Mouse (Mus musculus): ENCODE measurements at regions not wholly inside any gene's neighbourhood (a gene's known extent, or its start where the extent isn't known, plus 50 kb on each side); places are given as distances from the start of the nearest gene placed in this dataset.

DNA sequence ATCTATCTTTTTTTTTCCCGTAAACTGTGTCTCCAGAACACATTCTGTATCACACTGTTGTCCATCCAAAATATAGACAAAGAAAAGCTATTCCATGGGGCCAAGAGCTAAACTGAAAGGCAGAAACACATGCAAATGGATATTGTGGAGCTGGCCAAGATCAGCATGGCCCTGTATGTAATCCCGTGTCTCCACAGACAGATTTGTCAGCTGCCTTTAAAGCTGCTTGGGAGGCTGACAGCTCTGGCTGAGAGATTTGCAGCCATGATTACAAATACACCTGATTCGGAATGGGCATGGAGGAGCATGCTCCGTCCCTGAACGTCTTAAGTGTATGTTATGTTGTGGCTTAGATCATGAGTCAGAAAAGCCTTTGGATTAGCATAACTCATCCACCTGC, 292.7 kb upstream of the Zic4 start:
- Histone ChIP-seq H3K27me3 (replicated peaks; ENCODE audit: control insufficient read depth, insufficient read depth, low read length) (no peaks in the 10 kb centered on the region), H3K4me3 (ENCODE audit: low read length) (no peak overlapping the region), H3K27ac (ENCODE audit: low read depth, low read length) (no peak overlapping the region), H3K4me2 (ENCODE audit: low read length) (no peak overlapping the region), H3K36me3 (ENCODE audit: control insufficient read depth, insufficient read depth, low read length) (no peaks in the 10 kb centered on the region), H3K9ac (ENCODE audit: low read depth, low read length) (no peak overlapping the region), H3K9me3 (ENCODE audit: control insufficient read depth, low read length) (no peaks in the 10 kb centered on the region), H3K4me1 (ENCODE audit: control insufficient read depth, insufficient read depth, low read depth, low read length) (no peaks in the 10 kb centered on the region)
- ATAC-seq: peak; percentile 24; the same call in 1 of the 2 replicates
- 64% methylated on average over 5 of the region's 5 CpGs for WGBS

DNA sequence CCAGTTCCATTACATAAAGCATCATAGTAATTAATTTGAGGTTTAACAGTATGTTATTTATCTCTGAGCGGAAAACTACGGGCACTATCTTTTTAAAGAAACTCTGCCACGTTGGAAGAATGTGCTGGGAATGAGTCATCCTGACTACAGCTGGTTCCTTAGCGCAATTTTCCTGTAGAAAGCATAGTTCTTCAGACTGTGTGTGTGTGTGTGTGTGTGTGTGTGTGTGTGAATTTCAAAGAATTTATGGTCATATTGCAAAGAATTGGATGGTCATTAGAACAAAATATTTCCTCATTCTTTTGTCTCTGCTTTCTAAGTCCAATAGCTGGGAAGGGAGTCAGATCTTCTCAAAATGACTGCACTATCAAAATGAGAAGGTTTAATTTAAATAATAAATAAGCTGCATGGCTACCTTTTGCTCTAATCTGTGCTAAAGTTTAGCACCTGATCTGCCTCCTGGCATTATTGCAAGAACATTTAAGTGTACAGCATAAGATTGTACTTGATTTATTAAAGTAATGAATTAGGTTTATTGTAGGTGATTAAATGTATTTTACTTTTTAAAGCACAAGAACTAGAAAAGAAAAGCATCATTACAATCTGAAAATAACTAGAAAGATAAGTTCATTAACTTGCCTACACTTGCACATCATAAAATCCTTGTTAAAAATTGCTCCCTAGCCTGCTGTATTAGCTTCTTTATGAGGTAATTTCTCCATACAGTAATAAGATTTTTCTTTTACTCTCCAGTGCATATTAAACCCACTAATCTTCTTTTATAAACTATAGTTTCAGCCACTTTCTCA, 288.6 kb upstream of the Zic4 start:
- no peak for ATAC-seq
- Histone ChIP-seq H3K27ac (ENCODE audit: low read depth, low read length) (no peak overlapping the region), H3K9ac (ENCODE audit: low read depth, low read length) (no peak overlapping the region), H3K9me3 (ENCODE audit: control insufficient read depth, low read length) (no peaks in the 10 kb centered on the region), H3K4me1 (ENCODE audit: control insufficient read depth, insufficient read depth, low read depth, low read length) (no peaks in the 10 kb centered on the region), H3K4me3 (ENCODE audit: low read length) (no peak overlapping the region), H3K27me3 (replicated peaks; ENCODE audit: control insufficient read depth, insufficient read depth, low read length) (no peaks in the 10 kb centered on the region), H3K36me3 (ENCODE audit: control insufficient read depth, insufficient read depth, low read length) (no peaks in the 10 kb centered on the region), H3K4me2 (ENCODE audit: low read length) (no peak overlapping the region)
- 72% methylated on average over 4 of the region's 4 CpGs for WGBS

DNA sequence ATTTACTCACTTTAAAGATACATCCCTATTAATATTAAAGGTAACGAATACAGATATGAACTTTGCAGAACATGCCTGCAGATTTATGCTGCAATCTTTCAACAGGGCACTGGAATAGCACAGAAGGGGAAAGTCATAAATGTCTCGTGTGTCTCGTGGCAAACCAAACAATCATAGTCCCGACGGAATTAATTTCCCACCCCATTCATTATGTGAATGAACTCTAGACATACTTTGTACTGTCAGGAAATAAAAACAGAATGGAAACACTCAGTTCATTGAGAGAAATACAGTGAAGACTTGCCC, 288.1 kb upstream of the Zic4 start:
- 42% methylated on average over 5 of the region's 5 CpGs for WGBS
- Histone ChIP-seq H3K9me3 (ENCODE audit: control insufficient read depth, low read length) (no peaks in the 10 kb centered on the region), H3K4me1 (ENCODE audit: control insufficient read depth, insufficient read depth, low read depth, low read length) (no peaks in the 10 kb centered on the region), H3K4me2 (ENCODE audit: low read length) (no peak overlapping the region), H3K36me3 (ENCODE audit: control insufficient read depth, insufficient read depth, low read length) (no peaks in the 10 kb centered on the region), H3K9ac (ENCODE audit: low read depth, low read length) (no peak overlapping the region), H3K27me3 (replicated peaks; ENCODE audit: control insufficient read depth, insufficient read depth, low read length) (no peaks in the 10 kb centered on the region), H3K27ac (ENCODE audit: low read depth, low read length) (no peak overlapping the region), H3K4me3 (ENCODE audit: low read length) (no peak overlapping the region)
- ATAC-seq: no peak

- H3K4me1 ChIP-seq (ENCODE audit: control insufficient read depth, insufficient read depth, low read depth, low read length): no peaks in the 10 kb centered on the region
- H3K27me3 ChIP-seq (replicated peaks; ENCODE audit: control insufficient read depth, insufficient read depth, low read length): no peaks in the 10 kb centered on the region
- no peaks in the 10 kb centered on the region for H3K9me3 ChIP-seq (ENCODE audit: control insufficient read depth, low read length)
- H3K27ac ChIP-seq (ENCODE audit: low read depth, low read length): no peak overlapping the region
- no peak overlapping the region for H3K4me3 ChIP-seq (ENCODE audit: low read length)
- H3K4me2 ChIP-seq (ENCODE audit: low read length): no peak overlapping the region
- ATAC-seq: no peak
- no peaks in the 10 kb centered on the region for H3K36me3 ChIP-seq (ENCODE audit: control insufficient read depth, insufficient read depth, low read length)
- 29% methylated on average over 1 of the region's 1 CpGs for WGBS
- H3K9ac ChIP-seq (ENCODE audit: low read depth, low read length): no peak overlapping the region
Observed at GRCm38 (mm10) chr9:91077490-91077889, 284.7 kb upstream of the Zic4 start.

DNA sequence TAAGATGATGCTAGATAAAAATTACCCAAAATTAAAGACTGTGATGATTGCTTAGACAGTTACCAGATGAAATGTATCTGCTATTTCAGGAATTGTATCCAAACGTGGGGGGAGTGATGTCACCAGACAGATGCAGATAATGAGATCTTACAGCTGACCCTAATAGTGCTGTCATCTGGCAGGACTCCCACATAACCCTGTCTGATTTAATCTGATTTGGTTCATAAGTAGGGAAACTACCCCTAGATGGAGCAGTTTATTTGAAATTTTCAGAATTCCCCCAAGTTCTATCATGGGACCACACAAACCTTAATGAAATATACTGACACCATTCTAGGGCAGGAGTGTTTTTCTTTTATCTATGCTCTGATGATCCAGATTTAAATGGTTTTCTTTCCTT, 278.4 kb upstream of the Zic4 start:
- WGBS: 38% methylated on average over 1 of the region's 1 CpGs
- no peaks in the 10 kb centered on the region for H3K36me3 ChIP-seq (ENCODE audit: control insufficient read depth, insufficient read depth, low read length)
- no peak for ATAC-seq

DNA sequence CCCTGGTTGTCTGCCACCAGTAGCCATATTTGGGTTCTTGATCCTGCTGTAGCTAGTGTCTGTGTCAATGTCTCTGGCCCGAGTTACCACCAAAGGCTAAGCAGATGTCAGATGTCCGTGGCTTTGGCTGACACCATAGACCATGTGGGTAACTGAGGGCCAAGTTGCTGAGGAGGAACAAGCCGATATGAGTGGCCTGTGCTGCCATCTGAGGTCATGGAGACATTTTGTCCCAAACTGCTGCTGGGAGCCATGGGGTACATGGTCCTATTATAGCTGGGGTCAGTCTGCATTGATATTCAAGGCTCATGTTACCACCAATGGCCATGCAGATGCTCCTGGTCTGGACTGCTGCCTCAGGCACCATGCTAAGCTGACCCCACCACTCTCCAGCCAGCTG, 276.3 kb upstream of the Zic4 start:
- H3K9me3 ChIP-seq (ENCODE audit: control insufficient read depth, low read length): no peaks in the 10 kb centered on the region
- 76% methylated on average over 3 of the region's 3 CpGs for WGBS
- no peak overlapping the region for H3K4me2 ChIP-seq (ENCODE audit: low read length)
- H3K9ac ChIP-seq (ENCODE audit: low read depth, low read length): no peak overlapping the region
- H3K27ac ChIP-seq (ENCODE audit: low read depth, low read length): no peak overlapping the region
- H3K4me3 ChIP-seq (ENCODE audit: low read length): no peak overlapping the region
- no peaks in the 10 kb centered on the region for H3K27me3 ChIP-seq (replicated peaks; ENCODE audit: control insufficient read depth, insufficient read depth, low read length)
- H3K36me3 ChIP-seq (ENCODE audit: control insufficient read depth, insufficient read depth, low read length): no peaks in the 10 kb centered on the region
- H3K4me1 ChIP-seq (ENCODE audit: control insufficient read depth, insufficient read depth, low read depth, low read length): no peaks in the 10 kb centered on the region
- no peak for ATAC-seq

More for the DNA sequence above, 278.4 kb upstream of the Zic4 start:
- no peaks in the 10 kb centered on the region for H3K27me3 ChIP-seq (replicated peaks; ENCODE audit: control insufficient read depth, insufficient read depth, low read length)
- no peaks in the 10 kb centered on the region for H3K9me3 ChIP-seq (ENCODE audit: control insufficient read depth, low read length)
- H3K27ac ChIP-seq (ENCODE audit: low read depth, low read length): no peak overlapping the region
- H3K4me1 ChIP-seq (ENCODE audit: control insufficient read depth, insufficient read depth, low read depth, low read length): no peaks in the 10 kb centered on the region
- no peak overlapping the region for H3K4me3 ChIP-seq (ENCODE audit: low read length)
- H3K9ac ChIP-seq (ENCODE audit: low read depth, low read length): no peak overlapping the region
- no peak overlapping the region for H3K4me2 ChIP-seq (ENCODE audit: low read length)

DNA sequence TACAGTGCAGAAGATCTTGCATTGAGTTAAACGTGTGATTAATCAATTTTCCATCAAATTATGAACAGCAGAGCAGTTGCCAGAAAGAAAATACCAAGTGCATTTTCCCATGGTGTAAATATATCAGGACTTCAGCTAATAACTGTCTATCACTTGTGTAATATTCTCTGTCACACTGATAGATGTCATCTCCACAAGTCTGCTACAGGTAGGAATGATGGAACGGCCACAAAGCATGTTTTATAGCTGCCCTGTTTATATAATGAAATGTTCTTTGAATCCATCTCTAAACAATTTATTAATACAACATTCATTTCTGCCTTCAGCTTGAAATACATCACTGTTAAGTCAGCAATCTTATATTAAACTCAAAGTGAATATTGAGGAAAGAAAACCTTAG, 272.9 kb upstream of the Zic4 start:
- H3K9me3 ChIP-seq (ENCODE audit: control insufficient read depth, low read length): no peaks in the 10 kb centered on the region
- H3K4me2 ChIP-seq (ENCODE audit: low read length): no peak overlapping the region
- ATAC-seq: peak; percentile 54; the same call in 1 of the 2 replicates
- H3K27ac ChIP-seq (ENCODE audit: low read depth, low read length): no peak overlapping the region
- no peak overlapping the region for H3K9ac ChIP-seq (ENCODE audit: low read depth, low read length)
- 54% methylated on average over 2 of the region's 2 CpGs for WGBS
- no peaks in the 10 kb centered on the region for H3K27me3 ChIP-seq (replicated peaks; ENCODE audit: control insufficient read depth, insufficient read depth, low read length)
- no peaks in the 10 kb centered on the region for H3K4me1 ChIP-seq (ENCODE audit: control insufficient read depth, insufficient read depth, low read depth, low read length)
- no peaks in the 10 kb centered on the region for H3K36me3 ChIP-seq (ENCODE audit: control insufficient read depth, insufficient read depth, low read length)
- no peak overlapping the region for H3K4me3 ChIP-seq (ENCODE audit: low read length)

GRCm38 (mm10) chr9:91091421-91092050, 270.7 kb upstream of the Zic4 start:
- ATAC-seq: no peak
- no peaks in the 10 kb centered on the region for H3K4me1 ChIP-seq (ENCODE audit: control insufficient read depth, insufficient read depth, low read depth, low read length)
- WGBS: 89% methylated on average over 1 of the region's 1 CpGs
- H3K36me3 ChIP-seq (ENCODE audit: control insufficient read depth, insufficient read depth, low read length): no peaks in the 10 kb centered on the region
- H3K4me3 ChIP-seq (ENCODE audit: low read length): no peak overlapping the region
- no peak overlapping the region for H3K4me2 ChIP-seq (ENCODE audit: low read length)
- H3K9ac ChIP-seq (ENCODE audit: low read depth, low read length): no peak overlapping the region
- H3K27me3 ChIP-seq (replicated peaks; ENCODE audit: control insufficient read depth, insufficient read depth, low read length): no peaks in the 10 kb centered on the region
- no peak overlapping the region for H3K27ac ChIP-seq (ENCODE audit: low read depth, low read length)
- H3K9me3 ChIP-seq (ENCODE audit: control insufficient read depth, low read length): no peaks in the 10 kb centered on the region

GRCm38 (mm10) chr9:91101614-91102407, 260.4 kb upstream of the Zic4 start:
- ATAC-seq: no peak
- Histone ChIP-seq H3K9ac (ENCODE audit: low read depth, low read length) (no peak overlapping the region), H3K27me3 (replicated peaks; ENCODE audit: control insufficient read depth, insufficient read depth, low read length) (no peaks in the 10 kb centered on the region), H3K4me2 (ENCODE audit: low read length) (no peak overlapping the region), H3K4me3 (ENCODE audit: low read length) (no peak overlapping the region), H3K4me1 (ENCODE audit: control insufficient read depth, insufficient read depth, low read depth, low read length) (no peaks in the 10 kb centered on the region), H3K27ac (ENCODE audit: low read depth, low read length) (no peak overlapping the region), H3K9me3 (ENCODE audit: control insufficient read depth, low read length) (no peaks in the 10 kb centered on the region), H3K36me3 (ENCODE audit: control insufficient read depth, insufficient read depth, low read length) (no peaks in the 10 kb centered on the region)
- 70% methylated on average over 1 of the region's 1 CpGs for WGBS

All from hindbrain, embryonic 16.5 days (tissue).